ENCODE assay signal across 18 mouse cellular contexts in the genomic region with DNA sequence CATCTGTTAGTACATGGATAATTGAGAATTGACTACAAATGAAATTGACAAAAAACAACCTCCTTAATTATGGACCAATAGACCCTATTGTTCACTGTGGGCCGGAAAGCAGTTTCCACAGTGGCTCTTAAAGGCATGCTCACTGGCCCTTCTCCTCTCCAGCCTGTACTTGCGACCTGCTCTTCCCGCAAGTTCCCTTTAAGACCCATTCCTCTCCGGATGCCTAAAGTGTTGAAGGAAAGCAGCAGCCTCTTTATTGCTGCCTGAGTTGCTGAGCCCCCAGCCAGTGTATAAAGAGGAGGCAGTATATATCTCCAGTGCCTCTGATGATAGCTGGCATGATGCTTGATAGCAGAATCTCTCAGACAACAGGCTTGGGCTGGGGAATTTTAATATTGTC.
A peak's percentile ranks its signal among the peaks of the same experiment; 100 is the strongest.
DNase-seq lines count a peak whose midpoint lies in the region; ATAC-seq and TF ChIP-seq lines count a peak whose summit lies in the region.
"Had no signal": no experiment of that assay in that cellular context is flagged by ENCODE, and none has a peak within 500 bp of the region (broad histone marks: within the 10 kb centered on the region; RNA-seq: fewer than 3 reads in every experiment).

No protein-coding gene starts in this region.

- no peak overlapping the region for H3K4me2 ChIP-seq in forebrain, embryonic 13.5 days
- no peak overlapping the region for H3K4me2 ChIP-seq in forebrain, embryonic 11.5 days (ENCODE audit: low read depth, low read length, severe bottlenecking)
- peak overlapping the region; percentile 38 for H3K4me2 ChIP-seq in limb, embryonic 13.5 days (replicated peaks)
- H3K4me2 ChIP-seq: embryonic facial prominence, embryonic 12.5 days; heart, embryonic 11.5 days; liver, embryonic 13.5 days; stomach, embryonic 15.5 days had no signal

- no peak overlapping the region for H3K9ac ChIP-seq in forebrain, embryonic 13.5 days
- H3K9ac ChIP-seq in forebrain, embryonic 11.5 days (ENCODE audit: low read length) = no peak overlapping the region
- H3K9ac ChIP-seq in limb, embryonic 13.5 days = no peak overlapping the region
- H3K9ac ChIP-seq: embryonic facial prominence, embryonic 12.5 days; liver, embryonic 13.5 days; stomach, embryonic 15.5 days had no signal

- H3K27ac ChIP-seq in forebrain, embryonic 13.5 days = peak overlapping the region; percentile 41
- no peak overlapping the region for H3K27ac ChIP-seq in forebrain, embryonic 11.5 days (ENCODE audit: low read depth, low read length)
- H3K27ac ChIP-seq in limb, embryonic 13.5 days = no peak overlapping the region
- no peak overlapping the region for H3K27ac ChIP-seq in cerebellum, adult 2 months (ENCODE audit: insufficient read depth, low read length)
- H3K27ac ChIP-seq: embryonic facial prominence, embryonic 12.5 days; liver, embryonic 13.5 days; stomach, embryonic 15.5 days had no signal

- no peaks in the 10 kb centered on the region for H3K27me3 ChIP-seq in forebrain, embryonic 13.5 days
- H3K27me3 ChIP-seq in forebrain, embryonic 11.5 days (ENCODE audit: control insufficient read depth, insufficient read depth, low read length) = no peaks in the 10 kb centered on the region
- H3K27me3 ChIP-seq in limb, embryonic 13.5 days = no peaks in the 10 kb centered on the region
- no peaks in the 10 kb centered on the region for H3K27me3 ChIP-seq in cerebellum, adult 2 months (ENCODE audit: control insufficient read depth, insufficient read depth, low read length)
- H3K27me3 ChIP-seq: embryonic facial prominence, embryonic 12.5 days; liver, embryonic 13.5 days; stomach, embryonic 15.5 days had no signal

- no peak for DNase-seq in forebrain, embryonic 11.5 days (ENCODE audit: low spot score)
- DNase-seq in embryo, embryonic 10.5 days (ENCODE audit: low spot score) = peak; percentile 39
- DNase-seq in forelimb bud, embryonic 11.5 days (ENCODE audit: low read depth, low spot score) = peak; percentile 52
- no peak for DNase-seq in cerebellum, adult 2 months
- DNase-seq in gastrocnemius, postnatal 25 days = no peak
- DNase-seq: cerebellum, adult 9-10 months; gastrocnemius, postnatal 10 days; heart, postnatal 4 days; kidney, adult 8-10 months; kidney, postnatal 36 days; liver, embryonic 13.5 days; right cerebral cortex, adult 18-20 months had no signal

- no peaks in the 10 kb centered on the region for H3K9me3 ChIP-seq in forebrain, embryonic 13.5 days (replicated peaks)
- no peaks in the 10 kb centered on the region for H3K9me3 ChIP-seq in forebrain, embryonic 11.5 days (ENCODE audit: control insufficient read depth, low read length)
- no peaks in the 10 kb centered on the region for H3K9me3 ChIP-seq in limb, embryonic 13.5 days
- H3K9me3 ChIP-seq: embryonic facial prominence, embryonic 12.5 days; liver, embryonic 13.5 days; stomach, embryonic 15.5 days had no signal

- no peak overlapping the region for H3K4me3 ChIP-seq in forebrain, embryonic 13.5 days
- no peak overlapping the region for H3K4me3 ChIP-seq in forebrain, embryonic 11.5 days (ENCODE audit: low read depth, low read length)
- H3K4me3 ChIP-seq in limb, embryonic 13.5 days = no peak overlapping the region
- H3K4me3 ChIP-seq in cerebellum, adult 2 months (replicated peaks; ENCODE audit: insufficient read depth, low read depth, low read length) = no peak overlapping the region
- H3K4me3 ChIP-seq: embryonic facial prominence, embryonic 12.5 days; liver, embryonic 13.5 days; stomach, embryonic 15.5 days had no signal

- 23% methylated on average over 4 of the region's 4 CpGs for WGBS in forebrain, embryonic 13.5 days
- 16% methylated on average over 4 of the region's 4 CpGs for WGBS in forebrain, embryonic 11.5 days
- WGBS in limb, embryonic 13.5 days = 8% methylated on average over 4 of the region's 4 CpGs
- 66% methylated on average over 4 of the region's 4 CpGs for WGBS in cerebellum, adult 2 months

- 0 out of 2 replicates have a peak, but pooled peaks have one; percentile 13 for ATAC-seq in forebrain, embryonic 13.5 days
- ATAC-seq in forebrain, embryonic 11.5 days (replicated peaks; ENCODE audit: low FRiP score) = no peak
- ATAC-seq in limb, embryonic 13.5 days (ENCODE audit: low FRiP score, low read depth) = no peak
- ATAC-seq in inflammation-experienced regulatory T-cells, adult 6 months = no peak

- peaks cover 21% of the 10 kb centered on the region for H3K4me1 ChIP-seq in forebrain, embryonic 13.5 days
- H3K4me1 ChIP-seq in forebrain, embryonic 11.5 days (replicated peaks; ENCODE audit: control insufficient read depth, insufficient read depth, low read length) = no peaks in the 10 kb centered on the region; the same call in 1 of the 2 replicates
- H3K4me1 ChIP-seq in limb, embryonic 13.5 days = peaks cover 18% of the 10 kb centered on the region
- H3K4me1 ChIP-seq in cerebellum, adult 2 months (ENCODE audit: control insufficient read depth, insufficient read depth, low read length) = no peaks in the 10 kb centered on the region
- H3K4me1 ChIP-seq: liver, embryonic 13.5 days; stomach, embryonic 15.5 days had no signal

- no peak for TF ChIP-seq CTCF in cerebellum, adult 2 months (IDR thresholded peaks at IDR 0.05; ENCODE audit: borderline replicate concordance, insufficient read depth, low read depth, low read length)

- no peak for TF ChIP-seq POLR2A in cerebellum, adult 2 months (IDR thresholded peaks at IDR 0.05; ENCODE audit: borderline replicate concordance, insufficient read depth, low read length)

- no peaks in the 10 kb centered on the region for H3K36me3 ChIP-seq in forebrain, embryonic 13.5 days (ENCODE audit: poor library complexity, severe bottlenecking)
- no peaks in the 10 kb centered on the region for H3K36me3 ChIP-seq in forebrain, embryonic 11.5 days (ENCODE audit: control insufficient read depth, insufficient read depth, low read length)
- H3K36me3 ChIP-seq in limb, embryonic 13.5 days = no peaks in the 10 kb centered on the region
- H3K36me3 ChIP-seq: embryonic facial prominence, embryonic 12.5 days; liver, embryonic 13.5 days; stomach, embryonic 15.5 days had no signal

Comparison
In these comparisons a context has a peak if more than half of its experiments do, and no peak if none do; other contexts are left out.
1. DNase-seq: peak in embryo, embryonic 10.5 days (single experiment) and forelimb bud, embryonic 11.5 days (single experiment); none in forebrain, embryonic 11.5 days (single experiment), cerebellum, adult 2 months (0 of 2) and gastrocnemius, postnatal 25 days (single experiment).